Mouse (Mus musculus): ENCODE results near the gene Prss48. TPM values are rescaled to one million over a fixed set of nuclear protein-coding genes. Genes with fewer than 3 reads are reported as not detected.

Prss48 gene
- polyA plus RNA-seq, 1 experiment from 2014 or later = not detected

Other genes starting within 250 kb of the Prss48 start
- gene Fam160a1, start 185.2 kb downstream of the Prss48 start, polyA plus RNA-seq (2014; fragmentation: Nextera tagmentation; extraction: Ambion mirVana) = 3.0 and 5.9 TPM in 2 replicates
- 1.8 and 2.6 TPM in 2 replicates for gene Glt28d2, start 115.0 kb downstream of the Prss48 start, polyA plus RNA-seq (2014; fragmentation: Nextera tagmentation; extraction: Ambion mirVana)
- gene Gm37240, start 115.0 kb downstream of the Prss48 start, polyA plus RNA-seq (2014; fragmentation: Nextera tagmentation; extraction: Ambion mirVana) = 5.8 and 15.1 TPM in 2 replicates
- gene Sh3d19, start 31.4 kb downstream of the Prss48 start, polyA plus RNA-seq (2014; fragmentation: Nextera tagmentation; extraction: Ambion mirVana) = 27.7 and 39.9 TPM in 2 replicates
- 1,488 and 1,909 TPM in 2 replicates for gene Rps3a1, start 140.2 kb upstream of the Prss48 start, polyA plus RNA-seq (2014; fragmentation: Nextera tagmentation; extraction: Ambion mirVana)
- gene Lrba, start 222.2 kb upstream of the Prss48 start, polyA plus RNA-seq (2014; fragmentation: Nextera tagmentation; extraction: Ambion mirVana) = 8.9 and 13.4 TPM in 2 replicates